Mouse (Mus musculus) cerebellum, postnatal 4 days (tissue): ENCODE measurements around the gene Nol10.

ENCODE experiments used
- DNase-seq, 2 experiments: peaks; one replicate each; pipeline ENCODE4 v3.0.0; 2022; ENCODE audit warnings: low spot score in 2 of 2, mixed read lengths in 1 of 2

The Nol10 gene

GRCm38 (mm10) chr12:17348048-17349036, at the start of gene Nol10:
Nol10 (plus strand) TSS chr12:17348458.
- peak; percentile 80 to 89 for DNase-seq

GRCm38 (mm10) chr12:17299902-17300301, 48.4 kb upstream of the Nol10 start:
- no peak for DNase-seq

GRCm38 (mm10) chr12:17305445-17305844, 42.8 kb upstream of the Nol10 start:
- DNase-seq, result no peak

- DNase-seq, result no peak
Measured at GRCm38 (mm10) chr12:17308246-17308645, 40.0 kb upstream of the Nol10 start.

GRCm38 (mm10) chr12:17310852-17311839, 37.1 kb upstream of the Nol10 start:
- DNase-seq, result no peak

- no peak for DNase-seq
Measured at GRCm38 (mm10) chr12:17316096-17316495, 32.2 kb upstream of the Nol10 start.

- DNase-seq, result no peak
Measured at GRCm38 (mm10) chr12:17317970-17318369, 30.3 kb upstream of the Nol10 start.

- no peak for DNase-seq
Measured at GRCm38 (mm10) chr12:17318453-17318852, 29.8 kb upstream of the Nol10 start.

- DNase-seq, result no peak
Measured at GRCm38 (mm10) chr12:17324549-17325470, 23.4 kb upstream of the Nol10 start.

GRCm38 (mm10) chr12:17329259-17329658, 19.0 kb upstream of the Nol10 start, which contains the start of gene Atp6v1c2:
Atp6v1c2 (minus strand) TSS chr12:17329359.
- DNase-seq, result no peak

GRCm38 (mm10) chr12:17333459-17333858, 14.8 kb upstream of the Nol10 start:
- DNase-seq, result no peak

GRCm38 (mm10) chr12:17338338-17338737, 9.9 kb upstream of the Nol10 start:
- no peak for DNase-seq

GRCm38 (mm10) chr12:17339114-17339905, 8.9 kb upstream of the Nol10 start:
- no peak for DNase-seq

- DNase-seq, result peak in 1 of 2 experiments; percentile 17
Measured at GRCm38 (mm10) chr12:17347327-17348047, 771 bp upstream of the Nol10 start.

- DNase-seq, result no peak
Measured at GRCm38 (mm10) chr12:17350106-17350505, 1.8 kb downstream of the Nol10 start.

GRCm38 (mm10) chr12:17356853-17357252, 8.6 kb downstream of the Nol10 start:
- DNase-seq, result no peak

GRCm38 (mm10) chr12:17357795-17358194, 9.5 kb downstream of the Nol10 start:
- no peak for DNase-seq

GRCm38 (mm10) chr12:17358981-17359380, 10.7 kb downstream of the Nol10 start:
- peak in 1 of 2 experiments; percentile 10 for DNase-seq

GRCm38 (mm10) chr12:17360104-17360503, 11.8 kb downstream of the Nol10 start:
- no peak for DNase-seq
